Mouse (Mus musculus) hindbrain, embryonic 12.5 days (tissue): ENCODE results near the gene Prr3. TPM values are rescaled to one million over a fixed set of nuclear protein-coding genes. Genes with fewer than 3 reads are reported as not detected.
A peak's percentile ranks its signal among the peaks of the same experiment; 100 is the strongest.

Source experiments
- ATAC-seq: fragments of 200-750 bp; cut with Nextera tagmentation; 2 replicates; pipeline ENCODE4 v1.8.0; 2017; ENCODE audit warnings: moderate TSS enrichment; ENCODE audit not compliant: low FRiP score
- H3K27ac ChIP-seq: fragments of 300-500 bp; sonication (generic); 2 replicates; pipeline ENCODE4 v1.5.1; 2016; ENCODE audit warnings: mild to moderate bottlenecking
- H3K27me3 ChIP-seq: fragments of 300-500 bp; sonication (generic); 2 replicates; pipeline ENCODE4 v1.6.1; 2016; ENCODE audit warnings: mild to moderate bottlenecking
- H3K36me3 ChIP-seq: fragments of 300-500 bp; sonication (generic); 2 replicates; pipeline ENCODE4 v1.6.1; 2016; ENCODE audit warnings: mild to moderate bottlenecking
- H3K4me1 ChIP-seq: fragments of 300-500 bp; sonication (generic); 2 replicates; pipeline ENCODE4 v1.6.1; 2016
- H3K4me2 ChIP-seq: fragments of 300-500 bp; sonication (generic); replicated peaks from 2 replicates; pipeline ENCODE4 v1.6.1; 2016; ENCODE audit warnings: mild to moderate bottlenecking
- H3K4me3 ChIP-seq: fragments of 300-500 bp; sonication (generic); 2 replicates; pipeline ENCODE4 v1.5.1; 2016; ENCODE audit warnings: mild to moderate bottlenecking
- H3K9ac ChIP-seq: fragments of 300-500 bp; sonication (generic); 2 replicates; pipeline ENCODE4 v1.6.1; 2016; ENCODE audit warnings: mild to moderate bottlenecking, moderate library complexity
- H3K9me3 ChIP-seq: fragments of 300-500 bp; sonication (generic); replicated peaks from 2 replicates; pipeline ENCODE4 v1.6.1; 2016; ENCODE audit warnings: mild to moderate bottlenecking
- WGBS: fragments of 180-500 bp; shearing (Covaris S2); methylation state at CpG from one replicate; pipeline ENCODE4 v1.1.7; 2016; 5-methylcytosine and 5-hydroxymethylcytosine counted together
- polyA plus RNA-seq: library from polyadenylated mRNA; unstranded; fragments of >200 nt; fragmentation: Nextera tagmentation; extraction: Ambion mirVana; gene quantifications from 2 replicates; pipeline ENCODE4 v1.2.1, GENCODE M21; 2016

The Prr3 gene
- polyA plus RNA-seq, 1 experiment from 2014 or later = 53.4 TPM

- H3K4me2 ChIP-seq = peak overlapping the region; percentile 68
- H3K4me3 ChIP-seq = peak overlapping the region; percentile 62
- H3K27me3 ChIP-seq = no peaks in the 10 kb centered on the region
- peaks cover 16% of the 10 kb centered on the region for H3K4me1 ChIP-seq
- peak overlapping the region; percentile 74 for H3K9ac ChIP-seq
- 0 out of 2 replicates have a peak, but pooled peaks cover under 1% of the 10 kb centered on the region for H3K36me3 ChIP-seq
- H3K9me3 ChIP-seq = no peaks in the 10 kb centered on the region
- peak overlapping the region; percentile 62; the same call in 1 of the 2 replicates for H3K27ac ChIP-seq
- ATAC-seq = no peak
- 5% methylated on average over 14 of the region's 14 CpGs for WGBS
These were observed 14.8 kb upstream of the Prr3 start for GRCm38 (mm10) chr17:35994879-35995240.

- peak overlapping the region; percentile 74 for H3K9ac ChIP-seq
- peak overlapping the region; percentile 62 for H3K4me3 ChIP-seq
- H3K4me2 ChIP-seq = peak overlapping the region; percentile 68
- peaks cover 6% of the 10 kb centered on the region; the same call in 1 of the 2 replicates for H3K36me3 ChIP-seq
- WGBS = 3% methylated on average over 31 of the region's 31 CpGs
- peak; percentile 71 for ATAC-seq
- H3K27me3 ChIP-seq = no peaks in the 10 kb centered on the region
- H3K4me1 ChIP-seq = peaks cover 16% of the 10 kb centered on the region
- no peaks in the 10 kb centered on the region for H3K9me3 ChIP-seq
- H3K27ac ChIP-seq = peak overlapping the region; percentile 62; the same call in 1 of the 2 replicates
These were observed 14.3 kb upstream of the Prr3 start for GRCm38 (mm10) chr17:35994175-35994878.

- peaks cover 16% of the 10 kb centered on the region for H3K4me1 ChIP-seq
- peaks cover 12% of the 10 kb centered on the region for H3K36me3 ChIP-seq
- 8% methylated on average over 17 of the region's 17 CpGs for WGBS
- H3K9me3 ChIP-seq = no peaks in the 10 kb centered on the region
- no peaks in the 10 kb centered on the region for H3K27me3 ChIP-seq
- no peak overlapping the region for H3K27ac ChIP-seq
- no peak overlapping the region for H3K9ac ChIP-seq
- peak; percentile 65 for ATAC-seq
- H3K4me2 ChIP-seq = peak overlapping the region; percentile 68
- H3K4me3 ChIP-seq = peak overlapping the region; percentile 62; the same call in 1 of the 2 replicates
These were observed 13.6 kb upstream of the Prr3 start for GRCm38 (mm10) chr17:35993675-35994074.

DNA sequence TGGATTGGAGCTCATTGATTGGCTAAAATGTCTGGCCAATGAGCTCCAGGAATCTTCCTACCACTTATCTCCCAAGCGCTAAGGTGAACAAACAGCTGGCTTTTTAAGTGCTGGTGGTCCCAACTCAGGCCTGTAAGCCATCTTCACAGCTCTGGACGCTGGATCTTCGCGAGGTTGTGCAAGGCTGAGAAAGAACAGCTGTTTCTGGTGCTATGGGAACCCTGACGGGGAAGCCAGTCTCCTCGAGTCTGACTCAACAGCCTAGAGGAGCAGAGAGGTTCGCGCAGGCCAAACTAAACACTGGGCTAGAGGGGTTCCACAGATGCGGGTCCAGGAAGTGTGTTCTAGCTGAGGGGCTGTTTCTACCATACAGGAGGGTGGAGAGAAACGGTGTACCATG lies 11.7 kb upstream of the Prr3 start:
- H3K9me3 ChIP-seq = no peaks in the 10 kb centered on the region
- no peak for ATAC-seq
- no peak overlapping the region for H3K27ac ChIP-seq
- no peak overlapping the region for H3K4me3 ChIP-seq
- 56% methylated on average over 10 of the region's 10 CpGs for WGBS
- peaks cover 29% of the 10 kb centered on the region for H3K36me3 ChIP-seq
- peaks cover 8% of the 10 kb centered on the region for H3K4me1 ChIP-seq
- no peak overlapping the region for H3K9ac ChIP-seq
- no peaks in the 10 kb centered on the region for H3K27me3 ChIP-seq
- H3K4me2 ChIP-seq = no peak overlapping the region

GRCm38 (mm10) chr17:35981776-35982175 lies 1.7 kb upstream of the Prr3 start:
- H3K4me1 ChIP-seq = peaks cover 18% of the 10 kb centered on the region
- WGBS = 88% methylated on average over 9 of the region's 9 CpGs
- no peak overlapping the region for H3K9ac ChIP-seq
- peaks cover 43% of the 10 kb centered on the region for H3K36me3 ChIP-seq
- no peak overlapping the region for H3K4me2 ChIP-seq
- ATAC-seq = no peak
- no peaks in the 10 kb centered on the region for H3K9me3 ChIP-seq
- no peaks in the 10 kb centered on the region for H3K27me3 ChIP-seq
- no peak overlapping the region for H3K4me3 ChIP-seq
- H3K27ac ChIP-seq = no peak overlapping the region

GRCm38 (mm10) chr17:35980363-35980754 lies 323 bp upstream of the Prr3 start:
- H3K9me3 ChIP-seq = no peaks in the 10 kb centered on the region
- H3K27ac ChIP-seq = peak overlapping the region; percentile 94
- H3K36me3 ChIP-seq = peaks cover 37% of the 10 kb centered on the region
- peak overlapping the region; percentile 91 for H3K4me3 ChIP-seq
- no peaks in the 10 kb centered on the region for H3K27me3 ChIP-seq
- WGBS = under 1% methylated on average over 26 of the region's 29 CpGs
- peak overlapping the region; percentile 88 for H3K9ac ChIP-seq
- ATAC-seq = peak; percentile 44
- peak overlapping the region; percentile 83 for H3K4me2 ChIP-seq
- H3K4me1 ChIP-seq = peaks cover 18% of the 10 kb centered on the region

- H3K4me1 ChIP-seq = peaks cover 18% of the 10 kb centered on the region
- peak; percentile 89 for ATAC-seq
- peaks cover 37% of the 10 kb centered on the region for H3K36me3 ChIP-seq
- no peaks in the 10 kb centered on the region for H3K9me3 ChIP-seq
- 1% methylated on average over 39 of the region's 41 CpGs for whole genome bisulfite sequencing
- peak overlapping the region; percentile 83 for H3K4me2 ChIP-seq
- H3K9ac ChIP-seq = peak overlapping the region; percentile 88
- H3K27ac ChIP-seq = peak overlapping the region; percentile 94
- no peaks in the 10 kb centered on the region for H3K27me3 ChIP-seq
- H3K4me3 ChIP-seq = peak overlapping the region; percentile 91
These were observed 1.1 kb downstream of the Prr3 start for GRCm38 (mm10) chr17:35978811-35979400.

- H3K27ac ChIP-seq = no peak overlapping the region
- 68% methylated on average over 1 of the region's 1 CpGs for WGBS
- peaks cover 27% of the 10 kb centered on the region for H3K36me3 ChIP-seq
- H3K4me2 ChIP-seq = no peak overlapping the region
- peaks cover 19% of the 10 kb centered on the region for H3K4me1 ChIP-seq
- no peaks in the 10 kb centered on the region for H3K27me3 ChIP-seq
- no peak for ATAC-seq
- no peaks in the 10 kb centered on the region for H3K9me3 ChIP-seq
- no peak overlapping the region for H3K9ac ChIP-seq
- H3K4me3 ChIP-seq = no peak overlapping the region
These were observed 7.9 kb downstream of the Prr3 start for GRCm38 (mm10) chr17:35972131-35972530.

GRCm38 (mm10) chr17:35969418-35970389 lies 10.3 kb downstream of the Prr3 start, which contains the start of gene Abcf1:
Gene Abcf1, minus strand, starts transcription at chr17:35969761.
- Histone ChIP-seq H3K27ac (peak within 1 kb of the TSS; percentile 52), H3K36me3 (peaks cover 32% of the 10 kb centered on the region), H3K27me3 (no peaks in the 10 kb centered on the region), H3K4me3 (peak within 1 kb of the TSS; percentile 74), H3K4me1 (peaks cover 19% of the 10 kb centered on the region), H3K9me3 (no peaks in the 10 kb centered on the region), H3K4me2 (peak within 1 kb of the TSS; percentile 85), H3K9ac (peak within 1 kb of the TSS; percentile 75)
- WGBS = under 1% methylated on average over 65 of the region's 68 CpGs
- ATAC-seq = peak; percentile 98

- Histone ChIP-seq H3K36me3 (peaks cover 37% of the 10 kb centered on the region), H3K27ac (no peak overlapping the region), H3K4me1 (peaks cover 19% of the 10 kb centered on the region), H3K27me3 (no peaks in the 10 kb centered on the region), H3K4me2 (no peak overlapping the region), H3K9me3 (no peaks in the 10 kb centered on the region), H3K4me3 (no peak overlapping the region), H3K9ac (no peak overlapping the region)
- 98% methylated on average over 2 of the region's 2 CpGs for WGBS
- ATAC-seq = no peak
These were observed 12.4 kb downstream of the Prr3 start for GRCm38 (mm10) chr17:35967621-35968020.

GRCm38 (mm10) chr17:35963279-35963678 lies 16.8 kb downstream of the Prr3 start:
- H3K27me3 ChIP-seq = no peaks in the 10 kb centered on the region
- H3K4me1 ChIP-seq = peaks cover 3% of the 10 kb centered on the region
- no peak for ATAC-seq
- no peak overlapping the region for H3K27ac ChIP-seq
- H3K4me3 ChIP-seq = no peak overlapping the region
- peaks cover 78% of the 10 kb centered on the region for H3K36me3 ChIP-seq
- no peaks in the 10 kb centered on the region for H3K9me3 ChIP-seq
- no peak overlapping the region for H3K4me2 ChIP-seq
- WGBS = 93% methylated on average over 10 of the region's 10 CpGs
- H3K9ac ChIP-seq = no peak overlapping the region
